Mouse (Mus musculus) cortical plate, adult 2 months (tissue): Measurements from ENCODE around the gene Trpm3. TPM values are rescaled to one million over a fixed set of nuclear protein-coding genes. Genes with fewer than 3 reads are reported as not detected.

ENCODE experiments used
- H3K27ac ChIP-seq: fragments of 200-500 bp; 2 replicates; pipeline ENCODE4 v1.5.1; 2012; ENCODE audit warnings: low read length, control low read depth, inconsistent platforms; ENCODE audit not compliant: insufficient read depth
- H3K4me1 ChIP-seq: fragments of 200-500 bp; 2 replicates; pipeline ENCODE4 v1.6.1; 2011; ENCODE audit warnings: low read length; ENCODE audit not compliant: control insufficient read depth, insufficient read depth
- H3K4me3 ChIP-seq: fragments of 200-500 bp; 2 replicates; pipeline ENCODE4 v1.5.1; 2011; ENCODE audit warnings: mild to moderate bottlenecking, low read length, control low read depth; ENCODE audit not compliant: insufficient read depth
- CTCF ChIP-seq: fragments of 200-500 bp; IDR thresholded peaks from 2 replicates; pipeline ENCODE4 v1.5.1; 2011; ENCODE audit warnings: mild to moderate bottlenecking, control low read depth, low read length; ENCODE audit not compliant: insufficient read depth; ENCODE audit errors: extremely low read depth
- POLR2A ChIP-seq: fragments of 200-500 bp; IDR thresholded peaks from 2 replicates; pipeline ENCODE4 v1.6.1; 2011; ENCODE audit warnings: mild to moderate bottlenecking, low read length, control low read depth; ENCODE audit not compliant: insufficient read depth; ENCODE audit errors: extremely low read depth
- polyA plus RNA-seq: library from polyadenylated mRNA; depleted of rRNA; stranded (reverse); fragments of >200 nt; gene quantifications from 2 replicates; pipeline ENCODE4 v1.2.3, GENCODE M21; 2012

Trpm3 gene
- polyA plus RNA-seq, 1 experiment: 16.5 TPM

DNA sequence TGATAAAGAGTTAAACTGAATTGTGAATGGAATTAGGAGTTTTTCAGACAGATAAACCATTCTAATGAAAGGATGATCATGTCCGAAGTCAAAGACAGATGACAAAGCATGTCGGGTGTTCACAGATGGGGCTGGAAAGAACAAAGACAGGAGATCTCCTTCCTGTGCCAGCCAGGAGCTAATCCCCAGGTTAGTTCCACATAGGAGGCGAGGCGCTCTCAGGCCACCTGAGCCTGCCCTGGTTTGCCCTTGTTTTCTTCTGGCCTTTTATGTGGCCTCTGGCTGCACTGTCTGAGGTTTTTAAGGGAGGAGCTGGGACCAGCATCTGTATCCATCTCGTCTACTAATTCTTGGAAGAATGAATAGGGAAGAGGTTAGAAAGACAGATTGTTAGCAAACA, 801.0 kb downstream of the Trpm3 start:
- peak overlapping the region; percentile 17; the same call in 1 of the 2 replicates for H3K27ac ChIP-seq
- no peak for TF ChIP-seq POLR2A
- no peak for TF ChIP-seq CTCF
- H3K4me1 ChIP-seq: peaks cover 9% of the 10 kb centered on the region
- H3K4me3 ChIP-seq: no peak overlapping the region

DNA sequence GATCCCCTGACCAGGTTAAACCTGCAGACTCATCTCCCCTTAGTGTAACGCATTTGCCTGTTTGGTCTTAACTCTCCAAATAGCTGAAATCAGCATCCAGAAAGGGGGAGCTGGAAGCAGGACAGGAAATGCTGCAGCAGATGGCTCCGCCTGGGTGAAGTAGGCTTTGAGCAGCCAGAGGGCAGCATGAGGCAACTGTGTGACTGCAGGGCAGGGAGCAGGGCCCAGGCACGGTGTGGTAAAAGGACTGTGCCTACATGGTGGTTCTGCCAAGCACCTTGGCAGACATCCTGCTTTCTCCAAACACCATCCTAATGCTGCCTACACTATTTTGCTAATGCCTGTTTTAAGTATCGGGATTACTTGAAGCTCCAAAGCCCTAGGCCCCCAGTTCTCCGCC, 801.6 kb downstream of the Trpm3 start:
- TF ChIP-seq CTCF (peak; percentile 76), POLR2A (no peak)
- H3K4me3 ChIP-seq: no peak overlapping the region
- peaks cover 9% of the 10 kb centered on the region for H3K4me1 ChIP-seq
- H3K27ac ChIP-seq: peak overlapping the region; percentile 18; the same call in 1 of the 2 replicates

DNA sequence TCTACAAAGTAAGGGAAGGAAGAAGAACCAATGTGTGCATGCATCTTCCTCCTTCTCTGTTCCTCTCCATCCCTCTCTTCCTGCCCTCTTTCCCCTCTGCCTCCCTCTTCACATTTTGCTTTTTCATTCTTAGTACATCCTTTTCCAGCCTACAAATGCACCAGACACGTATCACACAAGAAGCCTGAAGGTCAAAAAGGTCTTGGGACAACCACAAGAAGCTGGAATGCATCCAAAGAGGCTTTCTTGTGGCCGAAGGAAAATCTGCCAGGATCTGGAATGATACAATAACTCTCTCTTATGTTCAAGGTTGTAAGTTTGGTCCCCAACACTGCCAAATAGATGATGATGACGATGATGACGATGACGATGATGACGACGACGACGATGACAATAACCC, 802.1 kb downstream of the Trpm3 start:
- TF ChIP-seq CTCF (no peak), POLR2A (no peak)
- peak overlapping the region; percentile 18; the same call in 1 of the 2 replicates for H3K27ac ChIP-seq
- peaks cover 9% of the 10 kb centered on the region for H3K4me1 ChIP-seq
- H3K4me3 ChIP-seq: no peak overlapping the region

DNA sequence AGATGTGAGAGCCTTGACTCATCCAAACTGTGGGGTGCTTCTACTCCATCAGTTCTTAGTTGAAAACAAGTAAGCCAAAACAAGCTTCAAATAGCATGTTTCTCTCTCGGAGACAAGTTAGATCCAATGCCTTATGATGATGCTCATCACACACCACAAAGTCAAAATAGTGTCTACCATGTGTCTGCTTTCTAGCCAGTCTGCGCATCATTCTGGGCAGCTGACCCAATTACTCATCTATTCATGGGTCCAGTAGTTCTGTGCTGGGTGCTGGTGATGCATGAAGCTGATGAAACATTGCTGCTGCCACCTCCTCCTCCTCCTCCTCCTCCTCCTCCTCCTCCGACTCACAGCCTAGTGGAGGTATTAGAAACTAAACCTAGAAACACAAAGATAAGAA, 813.6 kb downstream of the Trpm3 start:
- no peaks in the 10 kb centered on the region for H3K4me1 ChIP-seq
- TF ChIP-seq POLR2A (no peak), CTCF (no peak)
- H3K27ac ChIP-seq: no peak overlapping the region
- H3K4me3 ChIP-seq: no peak overlapping the region

DNA sequence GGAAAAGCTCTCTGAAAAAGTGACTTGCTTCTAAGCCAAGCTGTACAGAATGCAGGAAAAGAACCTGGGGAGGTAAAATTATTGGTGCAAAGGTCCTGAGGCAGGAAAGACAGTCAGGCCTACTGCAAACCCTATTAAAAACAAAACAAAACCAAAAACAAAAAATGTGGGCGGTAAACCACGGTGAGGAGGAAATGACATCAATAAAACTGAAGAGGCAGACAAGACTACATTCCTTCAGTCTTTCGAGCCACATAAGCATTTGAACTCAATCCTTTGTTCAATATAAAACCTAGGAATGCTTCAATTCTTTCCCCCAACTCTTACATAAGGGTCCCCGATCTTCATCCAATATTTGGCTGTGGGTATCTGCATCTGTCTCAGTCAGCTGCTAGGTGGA, 814.3 kb downstream of the Trpm3 start:
- TF ChIP-seq CTCF (no peak), POLR2A (no peak)
- no peak overlapping the region for H3K4me3 ChIP-seq
- no peak overlapping the region for H3K27ac ChIP-seq
- peaks cover 1% of the 10 kb centered on the region; the same call in 1 of the 2 replicates for H3K4me1 ChIP-seq

DNA sequence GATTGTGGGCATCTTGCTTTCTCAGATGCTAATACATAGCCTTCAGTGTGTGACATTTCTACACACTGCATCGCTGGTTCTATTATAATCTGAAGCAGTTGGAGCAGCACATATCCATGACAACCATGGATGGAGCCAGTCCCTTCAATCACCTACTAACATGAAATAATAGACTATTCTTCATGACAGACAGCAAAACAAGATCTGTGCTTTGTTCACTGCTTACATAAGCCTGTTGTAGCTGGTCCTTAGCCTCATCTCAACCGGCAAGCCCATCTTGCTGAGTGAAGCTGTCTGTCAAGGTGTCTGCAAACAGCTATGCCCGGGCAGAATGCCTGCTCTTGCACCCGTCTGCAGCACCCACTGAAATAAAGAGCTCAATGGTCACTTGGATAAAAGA, 819.6 kb downstream of the Trpm3 start:
- Histone ChIP-seq H3K4me1 (peaks cover 10% of the 10 kb centered on the region), H3K4me3 (no peak overlapping the region), H3K27ac (0 out of 2 replicates have a peak overlapping the region, but pooled peaks have one; percentile 44)
- no peak for TF ChIP-seq CTCF
- no peak for TF ChIP-seq POLR2A

DNA sequence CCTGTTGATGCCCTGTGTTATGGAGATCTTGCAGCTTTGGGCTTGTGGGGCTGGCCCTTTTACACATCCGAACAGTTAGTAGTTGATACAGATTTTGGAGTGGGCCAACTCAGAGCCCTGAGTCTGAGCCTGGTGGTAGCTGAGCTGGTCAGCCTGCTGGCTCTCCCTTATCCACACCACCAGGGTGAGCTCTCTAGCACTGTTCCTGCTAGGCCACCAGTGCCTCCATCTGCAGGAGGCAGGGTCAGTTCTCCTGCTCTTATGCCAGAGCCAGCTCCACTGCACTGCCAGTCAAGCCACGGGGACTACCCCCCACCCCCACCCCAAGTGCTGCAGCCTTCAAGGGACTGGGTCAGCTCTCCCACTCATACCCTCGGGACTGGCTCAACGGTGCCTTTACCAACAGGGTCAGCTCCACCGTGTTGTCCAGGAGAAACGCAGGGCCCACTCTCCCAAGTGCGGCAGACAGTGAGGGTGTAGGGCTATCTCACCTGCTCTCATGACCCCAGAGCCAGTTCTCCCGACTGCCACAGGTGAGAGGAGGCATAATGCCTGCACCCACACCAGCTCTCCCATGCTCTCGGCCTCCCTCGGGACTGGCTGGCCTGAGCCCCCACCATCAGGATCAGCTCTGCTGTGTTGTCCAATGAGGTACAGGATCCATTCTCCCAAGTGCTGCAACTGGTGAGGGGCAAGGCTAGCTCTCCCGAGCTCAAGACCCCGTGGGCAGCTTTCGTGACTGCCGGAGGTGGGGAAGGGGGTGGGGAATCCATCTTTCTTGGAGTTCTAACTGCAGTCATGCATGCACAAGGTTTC, 821.8 kb downstream of the Trpm3 start:
- peak overlapping the region; percentile 9; the same call in 1 of the 2 replicates for H3K27ac ChIP-seq

DNA sequence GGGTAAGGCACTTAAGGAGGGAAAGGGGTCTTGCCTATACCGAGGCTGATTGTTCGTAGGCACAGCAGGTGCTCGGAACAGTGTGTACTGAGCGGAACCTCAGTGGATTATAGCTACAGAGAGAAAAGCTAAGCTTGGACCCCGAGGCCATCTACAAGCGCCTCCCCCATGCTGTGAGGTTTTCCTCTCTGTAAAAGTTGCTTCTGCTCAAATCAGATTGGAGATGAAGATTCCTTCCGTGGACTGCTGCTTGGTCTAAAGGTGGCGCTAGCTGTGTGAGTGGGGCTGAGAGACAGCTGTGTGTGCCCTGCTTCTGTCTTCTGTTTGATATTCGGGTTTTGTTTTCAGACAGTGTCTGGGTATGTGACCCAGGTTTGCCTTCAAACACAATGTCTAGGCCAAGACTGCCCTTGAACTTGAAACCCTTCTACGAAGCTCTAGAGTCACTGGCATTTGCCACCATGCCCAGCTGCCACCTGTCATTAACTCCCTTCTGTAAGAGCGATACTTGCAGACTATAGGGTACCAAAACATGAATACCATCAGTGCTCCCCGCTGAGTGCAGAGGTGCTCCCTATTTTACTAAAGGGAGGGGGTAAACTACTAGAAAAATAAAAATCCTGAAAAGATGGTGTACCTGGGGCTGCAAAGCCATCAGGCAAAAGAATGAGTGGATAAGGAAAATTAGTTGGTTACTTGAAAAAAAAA, 823.3 kb downstream of the Trpm3 start:
- H3K4me1 ChIP-seq: peaks cover 11% of the 10 kb centered on the region
- TF ChIP-seq CTCF (peak; percentile 35; the same call in 1 of the 2 replicates), POLR2A (no peak)
- H3K4me3 ChIP-seq: no peak overlapping the region
- H3K27ac ChIP-seq: no peak overlapping the region

More for the DNA sequence above, 821.8 kb downstream of the Trpm3 start:
- TF ChIP-seq CTCF: peak; percentile 23; the same call in 1 of the 2 replicates
- no peak for TF ChIP-seq POLR2A
- Histone ChIP-seq H3K4me3 (no peak overlapping the region), H3K4me1 (peaks cover 10% of the 10 kb centered on the region)

DNA sequence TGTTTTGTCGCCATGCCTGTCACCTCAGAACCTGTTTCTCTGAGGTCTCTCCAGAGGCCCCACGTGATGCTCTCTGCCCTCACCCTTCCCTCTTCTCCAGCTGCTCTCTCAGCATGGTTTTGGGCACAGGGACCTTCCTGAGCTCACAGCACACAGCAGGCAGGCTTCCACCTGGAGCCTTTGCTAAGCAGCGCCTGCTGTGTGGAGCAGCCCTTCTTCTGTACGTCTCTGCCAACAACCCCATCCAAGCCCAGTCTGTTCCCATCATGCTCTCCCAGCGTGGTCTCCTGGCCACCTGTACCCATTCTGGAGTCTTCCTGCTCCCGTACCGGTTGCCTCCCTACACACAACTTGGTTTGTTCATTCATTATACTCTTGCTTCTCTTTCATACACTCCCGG, 823.9 kb downstream of the Trpm3 start:
- Histone ChIP-seq H3K4me3 (no peak overlapping the region), H3K4me1 (peaks cover 11% of the 10 kb centered on the region), H3K27ac (no peak overlapping the region)
- TF ChIP-seq POLR2A (no peak), CTCF (no peak)
